Mouse (Mus musculus) CH12.LX (cell line): ENCODE measurements at regions not wholly inside any gene's neighbourhood (a gene's known extent, or its start where the extent isn't known, plus 50 kb on each side); places are given as distances from the start of the nearest gene placed in this dataset.

Experiments used
- DNase-seq: peaks from one replicate; pipeline ENCODE4 v3.0.0-alpha.2; 2013; ENCODE audit errors: extremely low read depth
- H3K27ac ChIP-seq: 2 replicates; pipeline ENCODE4 v1.5.1; 2012; ENCODE audit warnings: low read depth, mild to moderate bottlenecking, control low read depth, moderate library complexity; ENCODE audit not compliant: insufficient read depth
- H3K27me3 ChIP-seq: replicated peaks from 2 replicates; pipeline ENCODE3; 2012; ENCODE audit warnings: inconsistent platforms
- H3K36me3 ChIP-seq, 2 experiments: replicated peaks in 1 of 2; 2 replicates each; pipeline versions ENCODE3 to v1.6.1; 2012; ENCODE audit warnings: inconsistent platforms in 1 of 2, low read length in 1 of 2, mild to moderate bottlenecking in 1 of 2, mixed read lengths in 1 of 2, moderate library complexity in 1 of 2; ENCODE audit not compliant: control insufficient read depth in 1 of 2, insufficient read depth in 1 of 2
- H3K4me1 ChIP-seq, 2 experiments: 2 replicates each; pipeline ENCODE4 v1.6.1; 2012; ENCODE audit warnings: inconsistent platforms in 1 of 2, moderate library complexity in 1 of 2; ENCODE audit not compliant: insufficient read depth in 2 of 2, control insufficient read depth in 1 of 2
- H3K4me2 ChIP-seq: 2 replicates; pipeline ENCODE4 v1.6.1; 2012; ENCODE audit warnings: low read depth, mild to moderate bottlenecking, control low read depth; ENCODE audit not compliant: poor library complexity, insufficient read depth, severe bottlenecking
- H3K4me3 ChIP-seq, 3 experiments: fragments of 150-350 bp in 1 of 3; sonication (generic) in 1 of 3; replicated peaks in 1 of 3; 2 replicates each; pipeline versions ENCODE3 to v1.5.1; 2011 to 2012; ENCODE audit warnings: low read depth in 2 of 3, low read length in 2 of 3, mild to moderate bottlenecking in 2 of 3, moderate library complexity in 2 of 3, control low read depth in 1 of 3, improper control_type of control experiment in 1 of 3, inconsistent platforms in 1 of 3, mixed read lengths in 1 of 3; ENCODE audit not compliant: poor library complexity in 1 of 3
- H3K79me2 ChIP-seq: replicated peaks from 2 replicates; pipeline ENCODE4 v1.6.1; 2012; ENCODE audit warnings: mild to moderate bottlenecking, moderate library complexity; ENCODE audit not compliant: control insufficient read depth, poor library complexity, insufficient read depth, severe bottlenecking; ENCODE audit errors: extremely low read depth
- H3K9ac ChIP-seq: 2 replicates; pipeline ENCODE4 v1.6.1; 2012; ENCODE audit warnings: low read depth, mild to moderate bottlenecking, control low read depth, moderate library complexity; ENCODE audit not compliant: insufficient read depth
- H3K9me3 ChIP-seq: replicated peaks from 2 replicates; pipeline ENCODE3; 2012; ENCODE audit warnings: low read length, inconsistent platforms, mixed read lengths
- BHLHE40 ChIP-seq: IDR thresholded peaks from 2 replicates; pipeline ENCODE4 v1.6.1; 2011; ENCODE audit warnings: mild to moderate bottlenecking, low read depth, low read length, improper control_type of control experiment
- CHD2 ChIP-seq: IDR thresholded peaks from 2 replicates; pipeline ENCODE4 v1.6.1; 2011; ENCODE audit warnings: low read length, improper control_type of control experiment
- E2F4 ChIP-seq: IDR thresholded peaks from 2 replicates; pipeline ENCODE4 v1.6.1; 2011; ENCODE audit warnings: low read depth, low read length, improper control_type of control experiment; ENCODE audit not compliant: insufficient replicate concordance
- ELF1 ChIP-seq: IDR thresholded peaks from 2 replicates; pipeline ENCODE4 v1.6.1; 2014; ENCODE audit warnings: low read depth, mild to moderate bottlenecking, inconsistent platforms, low read length, improper control_type of control experiment
- ETS1 ChIP-seq: conservative IDR thresholded peaks from 2 replicates; pipeline ENCODE4 v1.6.1; 2012; ENCODE audit warnings: low read depth, mild to moderate bottlenecking, inconsistent platforms, low read length, improper control_type of control experiment, moderate library complexity
- GABPA ChIP-seq: IDR thresholded peaks from 2 replicates; pipeline ENCODE4 v1.6.1; 2012; ENCODE audit warnings: low read depth, low read length, improper control_type of control experiment, inconsistent platforms; ENCODE audit not compliant: insufficient replicate concordance
- HCFC1 ChIP-seq: IDR thresholded peaks from 2 replicates; pipeline ENCODE4 v1.6.1; 2012; ENCODE audit warnings: low read depth, mild to moderate bottlenecking, inconsistent platforms, low read length, improper control_type of control experiment
- IRF4 ChIP-seq: IDR thresholded peaks from 2 replicates; pipeline ENCODE4 v1.6.1; 2014; ENCODE audit warnings: low read depth, mild to moderate bottlenecking, inconsistent platforms, low read length, improper control_type of control experiment
- JUN ChIP-seq: IDR thresholded peaks from 2 replicates; pipeline ENCODE4 v1.6.1; 2011; ENCODE audit warnings: low read depth, mild to moderate bottlenecking, low read length, improper control_type of control experiment, moderate library complexity; ENCODE audit not compliant: insufficient read depth
- JUND ChIP-seq: conservative IDR thresholded peaks from 2 replicates; pipeline ENCODE4 v1.6.1; 2011; ENCODE audit warnings: low read depth, low read length, improper control_type of control experiment
- KAT2A ChIP-seq: IDR thresholded peaks from 2 replicates; pipeline ENCODE4 v1.6.1; 2012; ENCODE audit warnings: low read length, improper control_type of control experiment, inconsistent platforms; ENCODE audit not compliant: insufficient replicate concordance
- MAZ ChIP-seq: IDR thresholded peaks from 2 replicates; pipeline ENCODE4 v1.6.1; 2012; ENCODE audit warnings: low read depth, mild to moderate bottlenecking, inconsistent platforms, low read length, improper control_type of control experiment, moderate library complexity
- MYC ChIP-seq: IDR thresholded peaks from 2 replicates; pipeline ENCODE4 v1.6.1; 2011; ENCODE audit warnings: low read depth, mild to moderate bottlenecking, improper control_type of control experiment, low read length
- NELFE ChIP-seq: IDR thresholded peaks from 2 replicates; pipeline ENCODE4 v1.6.1; 2011; ENCODE audit warnings: low read depth, low read length, improper control_type of control experiment
- NRF1 ChIP-seq: IDR thresholded peaks from 2 replicates; pipeline ENCODE4 v1.6.1; 2014; ENCODE audit warnings: low read depth, mild to moderate bottlenecking, inconsistent platforms, low read length, improper control_type of control experiment, moderate library complexity
- PAX5 ChIP-seq: IDR thresholded peaks from 2 replicates; pipeline ENCODE4 v1.6.1; 2012; ENCODE audit warnings: low read length, inconsistent platforms, mixed read lengths
- POLR2AphosphoS2 ChIP-seq: IDR thresholded peaks from 2 replicates; pipeline ENCODE4 v1.6.1; 2011; ENCODE audit warnings: low read depth, low read length, improper control_type of control experiment
- RCOR1 ChIP-seq: conservative IDR thresholded peaks from 2 replicates; pipeline ENCODE4 v1.6.1; 2012; ENCODE audit warnings: low read depth, mild to moderate bottlenecking, inconsistent platforms, low read length, improper control_type of control experiment
- SMC3 ChIP-seq: IDR thresholded peaks from 2 replicates; pipeline ENCODE4 v1.6.1; 2011; ENCODE audit warnings: low read depth, low read length, improper control_type of control experiment
- TCF12 ChIP-seq: IDR thresholded peaks from 2 replicates; pipeline ENCODE4 v1.6.1; 2014; ENCODE audit warnings: low read depth, mild to moderate bottlenecking, inconsistent platforms, low read length, improper control_type of control experiment
- UBTF ChIP-seq: IDR thresholded peaks from 2 replicates; pipeline ENCODE4 v1.6.1; 2012; ENCODE audit warnings: low read depth, mild to moderate bottlenecking, inconsistent platforms, low read length, improper control_type of control experiment, moderate library complexity
- ZC3H11A ChIP-seq: IDR thresholded peaks from 2 replicates; pipeline ENCODE4 v1.6.1; 2012; ENCODE audit warnings: low read depth, mild to moderate bottlenecking, inconsistent platforms, low read length, improper control_type of control experiment
- ZNF384 ChIP-seq: IDR thresholded peaks from 2 replicates; pipeline ENCODE4 v1.6.1; 2012; ENCODE audit warnings: low read depth, low read length, improper control_type of control experiment, inconsistent platforms
- dilution Hi-C: fragments of 300-500 bp; cut with MboI; formaldehyde crosslinking; loops from 2 replicates; pipeline ENCODE4 v1.14.3; 2020; ENCODE audit warnings: low sequenced_read_pairs; ENCODE audit not compliant: extremely low pct_unique_long_range_greater_than_20kb, extremely low pct_ligation_motif_present
- in situ Hi-C: fragments of 300-500 bp; cut with MboI; formaldehyde crosslinking; loops from 3 replicates; pipeline ENCODE4 v1.14.3; 2019; ENCODE audit warnings: low sequenced_read_pairs, low pct_ligation_motif_present, low pct_unique_long_range_greater_than_20kb, mixed read lengths

GRCm38 (mm10) chr3:33383622-33384021, 240.6 kb upstream of the Pex5l start:
- H3K4me2 ChIP-seq: no peak overlapping the region
- H3K27ac ChIP-seq: no peak overlapping the region
- no peak for DNase-seq
- H3K9ac ChIP-seq: no peak overlapping the region
- H3K9me3 ChIP-seq: no peaks in the 10 kb centered on the region
- no peaks in the 10 kb centered on the region for H3K36me3 ChIP-seq
- H3K4me3 ChIP-seq: no peak overlapping the region
- no peaks in the 10 kb centered on the region for H3K79me2 ChIP-seq
- H3K4me1 ChIP-seq: peaks cover 0 to 12% of the 10 kb centered on the region in 2 experiments; a peak in 1 of 4 replicates
- no peaks in the 10 kb centered on the region for H3K27me3 ChIP-seq
- in situ Hi-C loops: no loop called here
- TF ChIP-seq KAT2A (no peak), NRF1 (no peak), GABPA (no peak), HCFC1 (no peak), MAZ (no peak), TCF12 (no peak), ETS1 (no peak), UBTF (no peak), PAX5 (no peak)
- dilution Hi-C loops: no loop called here

- in situ Hi-C loops (no loop called here), dilution Hi-C loops (no loop called here)
- no peaks in the 10 kb centered on the region for H3K36me3 ChIP-seq
Measured at GRCm38 (mm10) chr3:33379604-33380003, 236.6 kb upstream of the Pex5l start.

GRCm38 (mm10) chr3:33375161-33375560, 232.1 kb upstream of the Pex5l start:
- no peak overlapping the region for H3K27ac ChIP-seq
- TF ChIP-seq E2F4 (no peak), BHLHE40 (no peak), KAT2A (no peak), ELF1 (no peak), POLR2AphosphoS2 (no peak), RCOR1 (no peak), UBTF (no peak), ZC3H11A (no peak), CHD2 (no peak), JUN (no peak), MYC (no peak)
- TF ChIP-seq, all 38 proteins: peak for 0
- H3K9ac ChIP-seq: no peak overlapping the region
- dilution Hi-C loops (no loop called here), in situ Hi-C loops (no loop called here)
- H3K9me3 ChIP-seq: no peaks in the 10 kb centered on the region
- DNase-seq: no peak
- H3K27me3 ChIP-seq: no peaks in the 10 kb centered on the region
- H3K79me2 ChIP-seq: no peaks in the 10 kb centered on the region
- no peak overlapping the region for H3K4me2 ChIP-seq
- no peaks in the 10 kb centered on the region for H3K4me1 ChIP-seq
- no peaks in the 10 kb centered on the region for H3K36me3 ChIP-seq
- H3K4me3 ChIP-seq: no peak overlapping the region

More at GRCm38 (mm10) chr3:33379604-33380003, 236.6 kb upstream of the Pex5l start:
- no peaks in the 10 kb centered on the region for H3K9me3 ChIP-seq
- no peak overlapping the region for H3K4me2 ChIP-seq
- H3K4me3 ChIP-seq: no peak overlapping the region
- no peaks in the 10 kb centered on the region for H3K79me2 ChIP-seq
- H3K9ac ChIP-seq: no peak overlapping the region
- TF ChIP-seq IRF4 (no peak), ZNF384 (no peak), MAZ (no peak), SMC3 (no peak), NELFE (no peak), JUND (no peak), ELF1 (no peak)
- TF ChIP-seq, all 38 proteins: peak for 0
- no peaks in the 10 kb centered on the region for H3K27me3 ChIP-seq
- no peak overlapping the region for H3K27ac ChIP-seq
- no peaks in the 10 kb centered on the region for H3K4me1 ChIP-seq
- no peak for DNase-seq
